Mouse (Mus musculus) induced T-regulatory cell, adult 2 months (primary cell): ENCODE results near the gene Cpa4.

ENCODE experiments used
- DNase-seq: peaks from one replicate; pipeline ENCODE4 v3.0.0-alpha.2; 2012; ENCODE audit warnings: low read depth

Gene Cpa4

GRCm38 (mm10) chr6:30628152-30628551 lies 60.0 kb downstream of the Cpa4 start:
- DNase-seq: no peak

DNA sequence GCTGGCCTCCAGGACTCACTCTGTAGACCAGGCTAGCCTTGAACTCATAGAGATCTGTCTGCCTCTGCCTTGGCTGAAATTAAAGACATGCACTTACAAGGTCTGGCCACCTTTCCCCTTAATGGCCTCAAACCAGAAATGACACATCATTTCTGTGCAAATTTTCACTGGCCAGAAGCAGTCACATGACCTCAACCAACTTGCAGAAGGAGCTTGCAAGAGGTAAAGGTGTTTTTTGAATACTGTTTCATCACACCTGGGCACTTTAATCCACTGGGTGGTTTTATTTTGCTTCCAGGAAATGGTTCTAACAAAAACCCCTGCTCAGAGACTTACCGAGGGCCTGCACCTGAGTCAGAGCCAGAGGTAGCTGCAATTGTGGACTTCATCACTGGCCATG lies 61.8 kb downstream of the Cpa4 start:
- no peak for DNase-seq

GRCm38 (mm10) chr6:30635361-30635862 lies 67.2 kb downstream of the Cpa4 start:
- DNase-seq: no peak

- no peak for DNase-seq
Measured at GRCm38 (mm10) chr6:30636186-30636842, 68.1 kb downstream of the Cpa4 start.

- DNase-seq: no peak
Measured at GRCm38 (mm10) chr6:30638674-30639268, 70.6 kb downstream of the Cpa4 start, which contains the start of gene Cpa1. Gene Cpa1, plus strand, starts transcription at chr6:30639218.
